Mouse (Mus musculus): Measurements from ENCODE around the gene Zswim4. TPM values are rescaled to one million over a fixed set of nuclear protein-coding genes. Genes with fewer than 3 reads are reported as not detected.
A peak's percentile ranks its signal among the peaks of the same experiment; 100 is the strongest.

Zswim4 gene
- 41.3 and 44.1 TPM in 2 replicates for total RNA-seq (2021)
- long read RNA-seq, full-length matches to known transcripts: 3 of 12 reads
- long read RNA-seq, partial matches to known transcripts: 9 of 12 reads
- long read RNA-seq, other reads (novel, unspliced or antisense): 0 of 12 reads

GRCm38 (mm10) chr8:84236998-84237473 is at the start of gene Zswim4:
Gene Zswim4, minus strand, starts transcription at chr8:84237055.
- peak; percentile 95 for DNase-seq

DNA sequence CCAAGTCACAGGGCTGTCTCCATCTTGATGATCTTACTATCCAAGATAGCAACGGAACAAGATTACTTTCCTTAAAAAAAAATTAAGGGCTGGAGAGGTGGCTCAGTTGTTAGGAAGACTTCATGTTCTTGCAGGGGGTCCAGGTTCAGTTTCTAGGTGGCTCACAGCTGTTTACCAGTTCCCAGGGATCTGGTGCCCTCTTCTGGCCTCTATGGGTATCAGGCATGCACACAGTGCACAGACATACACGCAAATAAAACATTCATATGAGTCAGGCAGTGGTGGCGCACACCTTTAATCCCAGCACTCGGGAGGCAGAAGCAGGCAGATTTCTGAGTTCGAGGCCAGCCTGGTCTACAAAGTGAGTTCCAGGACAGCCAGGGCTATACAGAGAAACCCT is 48.8 kb upstream of the Zswim4 start:
- peak; percentile 37 for DNase-seq

DNA sequence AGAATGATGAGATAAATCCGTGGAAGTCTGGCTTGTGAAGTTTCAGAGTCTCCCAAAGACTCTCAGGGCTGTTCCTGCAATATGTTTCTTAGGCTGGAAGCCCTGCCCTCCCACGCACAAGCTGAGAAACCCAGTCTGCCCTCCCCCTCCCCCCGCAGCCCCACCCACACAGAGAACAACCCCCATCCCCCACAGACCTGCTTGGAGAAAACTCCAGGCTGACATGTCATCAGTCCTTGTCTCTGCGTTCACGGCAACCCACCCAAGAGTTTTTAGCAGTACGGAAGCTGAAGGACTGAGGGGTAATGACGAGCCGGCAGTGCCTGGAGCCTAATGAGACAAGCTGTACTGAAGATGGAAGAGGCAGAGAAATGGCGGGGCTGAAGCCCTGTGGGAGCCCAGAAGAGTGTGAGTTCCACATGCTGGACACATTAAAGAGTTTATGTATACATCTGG is 47.8 kb upstream of the Zswim4 start:
- DNase-seq: no peak

DNA sequence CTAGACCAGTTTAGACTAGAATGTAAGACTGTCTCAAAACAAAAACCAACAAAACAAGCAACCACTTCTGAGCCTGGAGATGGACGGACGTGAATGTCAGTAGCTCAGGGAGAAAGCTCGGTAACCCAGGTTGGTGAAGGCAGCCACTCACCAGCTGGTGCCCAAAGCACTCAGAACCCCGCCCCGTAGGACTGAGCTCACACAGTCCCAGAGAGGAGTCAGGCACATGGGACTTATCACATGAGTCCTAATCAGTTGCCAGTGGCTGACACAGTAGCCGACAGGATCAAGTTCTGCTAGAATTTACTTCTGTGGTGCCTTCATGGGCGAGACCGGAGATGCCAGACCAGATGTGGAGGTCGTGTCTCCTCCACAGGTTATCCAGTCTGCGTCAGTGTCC is 43.9 kb upstream of the Zswim4 start:
- no peak for DNase-seq

DNA sequence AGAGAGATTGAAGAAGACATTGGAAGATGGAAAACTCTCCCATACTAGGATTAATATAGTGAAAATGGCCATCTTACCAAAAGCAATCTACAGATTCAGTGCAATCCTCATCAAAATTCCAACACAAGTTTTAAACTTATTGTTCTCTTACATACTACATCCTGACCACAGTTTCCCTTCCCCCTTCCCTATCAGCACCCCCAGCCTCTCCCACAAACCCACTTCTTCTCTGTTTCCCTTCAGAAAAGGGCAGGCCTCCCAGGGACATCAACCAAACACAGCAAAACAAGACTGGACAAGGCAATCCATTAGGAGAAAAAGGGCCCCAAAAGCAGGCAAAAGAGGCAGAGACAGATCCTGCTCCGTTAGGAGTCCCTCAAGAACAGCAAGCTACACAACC is 39.6 kb upstream of the Zswim4 start:
- DNase-seq: no peak

DNA sequence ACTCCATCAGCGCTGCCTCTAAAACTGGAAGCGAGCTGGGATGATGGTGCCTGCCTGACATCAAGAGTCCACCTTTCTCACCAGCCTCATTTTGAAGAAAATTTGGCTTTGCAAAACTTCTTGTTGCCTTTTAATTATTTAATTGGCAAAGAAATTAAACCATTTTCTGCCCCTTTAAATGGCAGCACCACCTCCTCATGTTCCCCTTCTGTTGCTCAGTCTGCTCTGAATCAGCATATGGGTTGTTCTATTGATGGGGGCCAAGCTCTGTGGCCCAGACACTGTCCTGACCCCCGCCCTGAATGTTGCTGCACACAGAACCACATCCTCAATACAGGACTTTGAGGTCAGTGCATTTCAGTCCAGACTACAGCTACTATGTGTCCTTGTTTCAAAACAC is 37.1 kb upstream of the Zswim4 start:
- no peak for DNase-seq

DNA sequence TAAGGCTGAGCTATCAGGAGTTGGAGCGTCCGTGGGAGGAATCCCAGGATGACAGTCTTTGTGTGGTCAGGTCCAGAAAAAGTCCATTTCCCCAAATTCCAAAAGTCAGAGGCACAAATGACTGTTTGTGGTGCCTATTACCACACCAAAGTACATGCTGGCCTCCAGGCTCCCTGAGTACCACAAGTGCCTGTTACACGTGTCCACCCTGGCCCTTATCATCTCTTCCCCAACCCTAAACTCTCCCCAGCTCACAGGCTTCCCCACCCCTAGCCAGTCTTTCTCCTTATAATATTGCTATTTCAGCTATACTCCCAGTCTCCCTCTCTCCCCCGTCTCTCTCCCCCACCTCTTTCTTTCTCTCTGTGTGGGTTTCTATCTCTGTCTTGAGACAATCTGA is 35.4 kb upstream of the Zswim4 start:
- no peak for DNase-seq

- DNase-seq: peak; percentile 100
Observed at GRCm38 (mm10) chr8:84269950-84270773, 33.3 kb upstream of the Zswim4 start, which contains the start of gene Ccdc130. Gene Ccdc130, minus strand, starts transcription at chr8:84270380.

- DNase-seq: no peak
Observed at GRCm38 (mm10) chr8:84261098-84261497, 24.2 kb upstream of the Zswim4 start.

- DNase-seq: peak; percentile 85
Observed at GRCm38 (mm10) chr8:84256822-84257610, 20.2 kb upstream of the Zswim4 start, which contains the start of gene Mri1. Gene Mri1, minus strand, starts transcription at chr8:84257326.

DNA sequence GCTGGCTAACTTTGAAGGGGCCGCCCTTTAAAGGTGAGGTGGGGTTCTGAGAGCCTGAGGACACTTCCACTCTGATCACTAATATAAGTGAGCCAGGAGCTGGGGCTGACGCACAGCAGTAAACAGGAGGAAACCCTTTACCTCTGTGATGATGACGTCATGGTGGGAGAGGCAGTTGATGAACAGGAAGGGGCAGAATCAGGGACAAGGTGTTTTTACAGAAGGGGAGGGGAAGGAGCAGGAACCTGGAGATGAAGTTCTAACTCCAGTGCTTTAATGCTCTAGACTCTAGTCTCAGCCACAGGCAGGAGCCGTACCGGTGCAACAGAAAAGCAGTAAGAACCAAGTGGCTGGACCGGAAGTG is 19.6 kb upstream of the Zswim4 start:
- no peak for DNase-seq

DNA sequence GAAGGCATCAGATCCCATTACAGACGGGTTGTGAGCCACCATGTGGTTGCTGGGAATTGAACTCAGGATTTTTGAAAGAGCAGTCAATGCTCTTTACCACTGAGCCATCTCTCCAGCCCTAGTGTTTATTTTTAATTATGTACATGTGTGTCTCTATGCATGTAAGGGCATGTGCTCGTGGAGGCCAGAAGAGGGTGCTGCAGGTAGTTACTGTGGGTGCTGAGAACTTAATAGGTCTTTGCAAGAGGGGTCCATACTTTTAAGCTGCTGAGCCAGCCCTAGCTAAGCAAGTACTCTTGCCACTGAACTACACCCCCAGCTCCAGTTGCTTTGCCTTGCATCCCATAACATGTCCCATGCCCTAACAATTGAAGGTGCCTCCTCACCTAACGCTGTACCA is 19.0 kb upstream of the Zswim4 start:
- DNase-seq: no peak

DNA sequence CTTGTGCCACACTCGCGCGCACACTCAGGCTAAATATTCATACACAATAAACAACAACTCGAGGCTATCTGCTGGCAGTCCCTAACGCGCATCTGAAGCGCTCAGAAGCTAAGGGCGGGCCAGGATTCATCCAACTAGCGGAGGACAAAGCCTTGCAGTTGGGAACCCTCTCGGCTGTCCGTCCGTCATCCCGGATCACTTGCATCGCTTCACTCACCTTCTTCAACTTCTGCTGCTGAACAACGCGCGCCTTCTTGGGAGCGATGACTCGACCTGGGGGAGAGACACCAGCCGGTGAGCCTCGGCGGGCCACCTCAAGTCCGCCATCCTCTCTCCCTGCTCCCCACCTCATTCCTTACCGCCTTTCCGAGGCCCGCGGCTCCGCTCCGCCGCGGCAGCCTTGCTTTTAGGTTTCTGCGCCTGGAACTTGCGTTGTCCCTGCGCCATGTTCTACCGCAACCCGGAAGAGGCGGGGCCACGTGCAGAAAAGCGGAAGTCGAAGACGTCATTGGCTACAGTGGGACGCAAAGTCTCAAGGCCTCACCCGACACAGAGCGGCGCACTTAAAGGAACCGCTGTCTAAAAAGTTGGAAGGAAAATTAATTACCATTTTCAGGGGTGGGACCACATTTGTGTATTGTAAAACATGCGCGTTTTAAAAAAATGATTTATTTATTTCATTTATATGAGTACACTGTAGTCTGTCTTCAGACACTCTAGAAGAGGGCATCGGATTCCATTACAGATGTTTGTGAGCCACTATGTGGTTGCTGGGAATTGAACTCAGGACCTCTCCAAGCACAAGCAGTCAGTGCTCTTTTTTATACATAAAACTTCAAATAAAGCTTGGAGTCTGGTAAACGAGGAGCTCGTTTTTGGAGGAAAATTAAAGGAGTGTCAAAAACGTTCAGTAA is 12.7 kb upstream of the Zswim4 start, which contains the start of gene D8Ertd738e:
Gene D8Ertd738e, minus strand, starts transcription at position 463 of the 914 bp plus-strand sequence.
- DNase-seq: peak; percentile 84

GRCm38 (mm10) chr8:84241821-84242220 is 5.0 kb upstream of the Zswim4 start:
- no peak for DNase-seq

DNA sequence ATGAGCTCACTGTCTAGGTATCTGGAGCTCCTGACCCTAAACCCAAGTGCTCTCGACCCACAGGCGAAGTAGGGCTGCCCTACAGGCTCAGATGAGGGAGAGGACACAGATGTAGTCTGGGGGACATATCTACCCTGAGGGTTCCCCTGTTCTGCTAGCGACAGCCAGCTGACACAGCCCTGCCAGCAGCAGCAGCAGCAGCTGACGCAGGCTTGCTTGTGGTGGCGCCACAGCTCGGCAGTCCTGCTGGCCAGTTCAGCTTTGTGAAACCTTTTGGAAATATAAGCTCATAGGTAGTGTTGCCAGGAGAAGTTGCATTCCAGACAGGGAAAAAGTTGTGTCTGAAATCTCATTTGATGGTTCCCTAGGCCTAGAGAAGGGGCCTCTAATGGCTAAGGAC is 4.3 kb upstream of the Zswim4 start:
- DNase-seq: no peak

GRCm38 (mm10) chr8:84237542-84238229 is 831 bp upstream of the Zswim4 start:
- DNase-seq: no peak

- DNase-seq: no peak
Observed at GRCm38 (mm10) chr8:84236410-84236997, 351 bp downstream of the Zswim4 start.

GRCm38 (mm10) chr8:84235746-84236409 is 977 bp downstream of the Zswim4 start:
- DNase-seq: peak; percentile 57

GRCm38 (mm10) chr8:84233055-84233454 is 3.8 kb downstream of the Zswim4 start:
- DNase-seq: peak; percentile 38

GRCm38 (mm10) chr8:84230735-84231134 is 6.1 kb downstream of the Zswim4 start:
- no peak for DNase-seq
